Mouse (Mus musculus) spleen, adult 2 months (tissue): Measurements from ENCODE around the gene Gm49396.

ENCODE experiments used
- CTCF ChIP-seq: fragments of 200-500 bp; IDR thresholded peaks from 2 replicates; pipeline ENCODE4 v1.5.1; 2011; ENCODE audit warnings: mild to moderate bottlenecking, inconsistent platforms; ENCODE audit not compliant: insufficient read depth, insufficient read length, insufficient replicate concordance; ENCODE audit errors: extremely low read depth
- POLR2A ChIP-seq: fragments of 200-500 bp; IDR thresholded peaks from 2 replicates; pipeline ENCODE4 v1.6.1; 2011; ENCODE audit warnings: low read depth, low read length, inconsistent platforms

- TF ChIP-seq POLR2A, result no peak
- TF ChIP-seq CTCF, result no peak
These were observed 10.0 kb upstream of the Gm49396 start for GRCm38 (mm10) chr7:30553021-30553589.
